Mouse (Mus musculus): Measurements from ENCODE around the gene Fndc11. TPM values are rescaled to one million over a fixed set of nuclear protein-coding genes. Genes with fewer than 3 reads are reported as not detected.

Fndc11 gene
- total RNA-seq, 1 experiment from 2014 or later, result not detected

DNA sequence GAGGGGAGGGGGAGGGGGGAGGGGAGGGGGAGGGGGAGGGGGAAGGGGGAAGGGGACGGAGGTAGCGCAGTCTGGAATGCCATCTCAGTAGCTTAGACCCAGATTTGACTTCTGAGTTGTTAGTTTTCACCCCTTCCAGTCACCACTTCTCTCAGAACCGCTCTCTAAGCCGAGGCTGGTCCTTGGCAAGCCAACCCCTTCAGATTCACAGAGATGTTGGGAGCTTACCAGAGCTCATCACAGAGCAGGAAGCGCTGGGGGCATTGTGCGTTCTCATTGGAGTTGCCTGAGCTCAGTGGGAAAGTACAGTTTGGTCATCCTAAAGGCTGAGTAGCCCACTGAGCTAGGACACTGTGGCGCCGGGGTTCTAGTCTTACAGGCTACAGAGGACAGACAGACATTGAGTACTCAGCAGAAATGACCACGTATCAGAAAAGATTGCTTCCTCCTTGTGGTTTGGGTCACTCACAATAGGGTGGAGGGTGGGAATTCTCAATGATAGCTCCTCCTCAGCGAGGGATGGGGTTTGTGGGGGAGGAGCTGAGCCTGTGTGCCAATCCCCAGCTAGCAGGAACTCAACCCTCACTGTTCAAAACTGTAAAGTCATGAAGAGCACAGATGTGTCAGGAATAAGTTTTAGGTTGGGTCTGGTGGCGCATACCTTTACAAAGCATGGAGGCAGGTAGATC is 24.0 kb downstream of the Fndc11 start:
- ATAC-seq (replicated peaks; ENCODE audit: insufficient number of reproducible peaks, low FRiP score, low TSS enrichment, poor library complexity, severe bottlenecking), result peak; percentile 97

DNA sequence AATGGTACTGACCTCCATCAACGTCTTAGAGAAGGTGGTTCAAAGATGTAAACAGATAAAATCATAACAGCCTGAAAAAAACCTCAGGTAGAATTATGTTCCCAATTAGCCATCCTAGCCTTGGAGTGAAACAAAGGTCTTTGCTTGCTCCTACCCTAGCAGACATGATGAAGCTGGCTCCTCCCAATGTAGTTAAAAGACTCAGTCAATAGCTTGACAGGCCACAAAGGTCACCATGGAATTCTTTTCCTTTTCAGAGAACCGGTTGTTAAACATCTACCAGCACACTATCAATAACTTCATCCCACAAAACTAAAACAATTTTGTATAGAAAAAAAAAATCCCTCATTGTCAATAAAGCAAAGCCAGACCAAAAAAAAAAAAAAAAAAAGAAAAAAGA is 25.2 kb downstream of the Fndc11 start:
- no peak for ATAC-seq (replicated peaks; ENCODE audit: insufficient number of reproducible peaks, low FRiP score, low TSS enrichment, poor library complexity, severe bottlenecking)

DNA sequence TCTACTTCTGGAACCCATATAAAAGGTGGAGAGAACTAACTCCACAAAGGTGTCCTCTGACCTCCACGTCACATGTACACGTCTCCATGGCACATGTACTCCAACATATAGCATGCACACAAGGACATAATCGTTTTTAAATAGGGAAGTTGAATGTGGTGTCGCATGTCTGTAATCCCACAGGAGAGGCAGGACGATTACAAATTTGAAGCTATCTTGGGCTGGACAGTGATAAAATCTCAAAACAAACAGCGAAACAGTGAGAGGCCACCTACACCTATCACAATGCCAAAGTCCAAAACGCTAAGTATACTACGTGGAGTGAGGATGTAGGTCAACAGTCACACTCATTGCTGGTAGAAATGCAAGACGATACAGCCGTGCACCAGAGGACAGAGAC is 29.4 kb downstream of the Fndc11 start:
- no peak for ATAC-seq (replicated peaks; ENCODE audit: insufficient number of reproducible peaks, low FRiP score, low TSS enrichment, poor library complexity, severe bottlenecking)

DNA sequence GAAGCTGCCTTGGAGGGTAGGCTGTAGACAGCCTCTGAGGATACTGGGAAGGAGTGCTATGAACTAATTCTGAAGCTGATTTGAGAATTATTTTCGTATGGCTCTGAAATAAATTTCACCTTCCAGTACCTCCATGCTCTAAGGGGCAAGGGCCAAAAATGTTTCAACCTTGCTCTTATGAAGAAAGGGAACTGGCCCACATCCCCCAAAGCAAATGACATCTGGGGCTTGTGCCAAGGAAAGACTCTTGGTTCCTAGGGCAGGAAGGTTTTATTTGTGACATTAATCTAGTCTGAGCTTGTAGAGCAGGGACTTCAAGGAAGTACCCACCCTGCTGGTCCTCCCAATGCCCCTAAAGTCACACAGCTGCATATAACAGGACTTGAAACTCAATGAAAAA is 32.0 kb downstream of the Fndc11 start:
- ATAC-seq (replicated peaks; ENCODE audit: insufficient number of reproducible peaks, low FRiP score, low TSS enrichment, poor library complexity, severe bottlenecking), result no peak

DNA sequence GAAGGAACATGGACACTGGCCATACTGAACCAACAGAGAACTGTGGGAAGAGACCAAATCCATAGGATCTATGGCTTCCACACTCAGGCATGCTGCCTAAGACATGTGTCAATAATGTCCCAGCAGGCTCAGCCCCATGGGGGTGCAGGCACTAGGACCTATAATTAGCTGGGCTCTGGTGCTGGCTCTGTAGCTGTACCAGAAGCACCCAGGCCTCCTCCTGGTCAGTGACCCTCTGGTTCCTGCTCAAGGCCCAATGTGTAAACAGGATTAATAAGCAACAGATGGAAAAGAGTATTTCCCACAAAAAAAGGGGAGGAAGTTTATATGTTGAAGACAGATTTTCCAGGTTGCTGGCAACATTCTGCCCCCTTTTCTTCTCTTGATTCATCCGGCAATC is 33.4 kb downstream of the Fndc11 start:
- ATAC-seq (replicated peaks; ENCODE audit: insufficient number of reproducible peaks, low FRiP score, low TSS enrichment, poor library complexity, severe bottlenecking), result no peak

DNA sequence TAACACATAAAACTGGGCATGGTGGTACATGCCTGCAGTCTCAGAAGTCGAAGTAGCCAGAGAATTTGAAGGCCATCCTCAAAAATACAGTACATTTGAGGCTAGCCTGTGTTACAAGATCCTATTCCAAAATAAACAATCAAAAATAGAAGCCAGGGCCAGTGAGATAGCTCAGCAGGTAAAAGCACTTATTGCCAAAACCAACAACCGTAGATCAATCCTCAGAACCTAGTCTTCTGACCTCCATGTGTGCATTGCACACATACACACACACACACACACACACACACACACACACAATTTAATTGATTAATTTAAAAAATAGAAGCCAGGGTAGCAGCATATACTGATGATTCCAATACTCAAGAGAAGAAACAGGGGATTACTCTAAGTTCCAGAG is 47.0 kb downstream of the Fndc11 start:
- ATAC-seq (replicated peaks; ENCODE audit: insufficient number of reproducible peaks, low FRiP score, low TSS enrichment, poor library complexity, severe bottlenecking), result no peak

DNA sequence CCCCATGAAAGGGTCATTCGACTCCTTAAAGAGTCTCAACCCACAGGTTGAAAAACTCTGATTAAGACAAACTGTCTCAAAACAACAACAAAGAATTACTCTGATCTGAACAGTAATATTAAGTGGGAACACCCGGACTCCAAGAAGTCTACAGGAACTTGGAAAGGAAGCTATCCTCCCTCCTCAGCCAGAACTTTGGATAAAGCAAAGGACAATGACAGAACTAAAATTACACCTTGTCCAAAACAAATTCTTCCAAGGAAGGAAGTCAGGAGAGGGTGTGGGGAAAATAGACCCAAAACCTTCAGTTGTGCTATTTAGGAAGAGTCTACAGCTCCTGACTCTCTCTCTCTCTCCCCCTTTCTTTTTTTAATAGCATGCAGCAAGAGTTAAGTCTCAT is 52.3 kb downstream of the Fndc11 start:
- ATAC-seq (replicated peaks; ENCODE audit: insufficient number of reproducible peaks, low FRiP score, low TSS enrichment, poor library complexity, severe bottlenecking), result no peak

Other genes with a start within 250 kb of the Fndc11 start
- gene Col20a1, start 233.5 kb upstream of the Fndc11 start, total RNA-seq (2017), result 0.68 to 1.5 TPM (median 1.1 TPM) in 3 replicates
- not detected in 3 replicates for gene Chrna4, start 176.5 kb upstream of the Fndc11 start, total RNA-seq (2017)
- gene Kcnq2, start 84.7 kb upstream of the Fndc11 start, total RNA-seq (2017), result not detected in 3 replicates
- gene Eef1a2, start 63.0 kb upstream of the Fndc11 start, total RNA-seq (2017), result not detected in 3 replicates
- 68.9 to 87.3 TPM (median 84.2 TPM) in 3 replicates for gene Ppdpf, start 32.8 kb upstream of the Fndc11 start, total RNA-seq (2017)
- 0.53 to 3.0 TPM (median 1.8 TPM) in 3 replicates for gene Ptk6, start 17.2 kb upstream of the Fndc11 start, total RNA-seq (2017)
- 0.95 to 1.3 TPM in 2 of 3 replicates, not detected in the other for gene Srms, start 6.8 kb upstream of the Fndc11 start, total RNA-seq (2017)
- 29.5 to 66.9 TPM (median 36.7 TPM) in 3 replicates for gene Helz2, start 22.0 kb downstream of the Fndc11 start, total RNA-seq (2017)
- gene Gmeb2, start 68.0 kb downstream of the Fndc11 start, total RNA-seq (2017), result 25.1 to 36.4 TPM (median 35.7 TPM) in 3 replicates
- not detected in 3 replicates for gene Stmn3, start 94.5 kb downstream of the Fndc11 start, total RNA-seq (2017)
- gene Rtel1, start 99.7 kb downstream of the Fndc11 start, total RNA-seq (2017), result 34.6 to 46.3 TPM (median 37.2 TPM) in 3 replicates
- 65.6 to 98.9 TPM (median 66.9 TPM) in 3 replicates for gene Zgpat, start 144.9 kb downstream of the Fndc11 start, total RNA-seq (2017)
- 51.2 to 71.0 TPM (median 67.9 TPM) in 3 replicates for gene Arfrp1, start 145.4 kb downstream of the Fndc11 start, total RNA-seq (2017)
- 55.7 to 137 TPM (median 104 TPM) in 3 replicates for gene Lime1, start 160.1 kb downstream of the Fndc11 start, total RNA-seq (2017)
- gene Zbtb46, start 239.4 kb downstream of the Fndc11 start, total RNA-seq (2017), result 2.3 to 4.3 TPM (median 3.8 TPM) in 3 replicates

Data from monocyte, adult 5-6 weeks (primary cell).